Mouse (Mus musculus) layer of hippocampus, postnatal 25 days (tissue): ENCODE data around the gene Polq. TPM values are rescaled to one million over a fixed set of nuclear protein-coding genes. Genes with fewer than 3 reads are reported as not detected.
"Not testable (repeated sequence)": the region's sequence is repeated elsewhere in the genome, so short reads cannot be mapped to it uniquely, and the experiment has no call there.

Experiments
- DNase-seq, 2 experiments: peaks; one replicate each; pipeline ENCODE4 v3.0.0; 2022; ENCODE audit warnings: mixed read lengths in 2 of 2, low spot score in 1 of 2; ENCODE audit errors: extremely low spot score in 1 of 2
- total RNA-seq, 2 experiments: library from RNA; stranded (reverse); gene quantifications; 2 replicates each; pipeline ENCODE4 v1.2.3; 2021

Gene Polq
- total RNA-seq, 2 experiments from 2014 or later = 0.87 to 0.91 TPM

GRCm38 (mm10) chr16:37094169-37094833 is 82.7 kb downstream of the Polq start:
- DNase-seq = no peak

GRCm38 (mm10) chr16:37108763-37109162 is 97.2 kb downstream of the Polq start:
- no peak for DNase-seq

GRCm38 (mm10) chr16:37109285-37109684 is 97.7 kb downstream of the Polq start:
- DNase-seq = no peak

GRCm38 (mm10) chr16:37125190-37125589 is 113.6 kb downstream of the Polq start:
- DNase-seq = not testable (repeated sequence)

Other genes with a start within 250 kb of the Polq start
- gene Slc15a2, start 226.8 kb upstream of the Polq start, total RNA-seq = 10 to 100 TPM; 35.1 to 39.8 TPM
- 10 to 100 TPM; 35.8 to 37.6 TPM for gene Iqcb1, start 183.4 kb upstream of the Polq start, total RNA-seq
- gene Eaf2, start 136.8 kb upstream of the Polq start, total RNA-seq = 1 to 10 TPM; 1.0 to 1.2 TPM
- gene Golgb1, start 136.6 kb upstream of the Polq start, total RNA-seq = 10 to 100 TPM; 64.7 to 65.0 TPM
- gene Hcls1, start 76.8 kb upstream of the Polq start, total RNA-seq = 1 to 10 TPM; 4.0 to 4.4 TPM
- gene Fbxo40, start 21.3 kb upstream of the Polq start, total RNA-seq = not detected